Mouse (Mus musculus): ENCODE data around the gene Evi5l. TPM values are rescaled to one million over a fixed set of nuclear protein-coding genes. Genes with fewer than 3 reads are reported as not detected.
"Not testable (repeated sequence)": the region's sequence is repeated elsewhere in the genome, so short reads cannot be mapped to it uniquely, and the experiment has no call there.

Gene Evi5l
- polyA plus RNA-seq, 1 experiment, result not detected

- TF ChIP-seq POLR2A (IDR thresholded peaks at IDR 0.05; ENCODE audit: insufficient read depth, low read depth, low read length), result no peak
- TF ChIP-seq CTCF (IDR thresholded peaks at IDR 0.05; ENCODE audit: insufficient read depth, low read depth, low read length), result no peak
- Histone ChIP-seq H3K4me1 (ENCODE audit: control insufficient read depth, insufficient read depth, low read length) (peaks cover 9% of the 10 kb centered on the region), H3K27ac (ENCODE audit: insufficient read depth, low read depth, low read length) (no peak overlapping the region), H3K4me3 (ENCODE audit: insufficient read depth, low read depth, low read length) (no peak overlapping the region)
- 86% methylated on average over 8 of the region's 8 CpGs for WGBS
These were observed 80.9 kb downstream of the Evi5l start for GRCm38 (mm10) chr8:4247241-4247640.

GRCm38 (mm10) chr8:4247951-4248540, 81.7 kb downstream of the Evi5l start, which contains the start of gene Tgfbr3l:
Gene Tgfbr3l, plus strand, starts transcription at chr8:4248214.
- H3K4me3 ChIP-seq (ENCODE audit: insufficient read depth, low read depth, low read length), result no peak within 1 kb of the TSS
- H3K27ac ChIP-seq (ENCODE audit: insufficient read depth, low read depth, low read length), result no peak within 1 kb of the TSS
- 76% methylated on average over 15 of the region's 15 CpGs for WGBS
- TF ChIP-seq CTCF (IDR thresholded peaks at IDR 0.05; ENCODE audit: insufficient read depth, low read depth, low read length), result no peak
- no peak for TF ChIP-seq POLR2A (IDR thresholded peaks at IDR 0.05; ENCODE audit: insufficient read depth, low read depth, low read length)
- peaks cover 9% of the 10 kb centered on the region for H3K4me1 ChIP-seq (ENCODE audit: control insufficient read depth, insufficient read depth, low read length)

- Histone ChIP-seq H3K27ac (ENCODE audit: insufficient read depth, low read depth, low read length) (no peak overlapping the region), H3K4me1 (ENCODE audit: control insufficient read depth, insufficient read depth, low read length) (peaks cover 16% of the 10 kb centered on the region), H3K4me3 (ENCODE audit: insufficient read depth, low read depth, low read length) (no peak overlapping the region)
- 37% methylated on average over 29 of the region's 29 CpGs for WGBS
- TF ChIP-seq CTCF (IDR thresholded peaks at IDR 0.05; ENCODE audit: insufficient read depth, low read depth, low read length) (no peak), POLR2A (IDR thresholded peaks at IDR 0.05; ENCODE audit: insufficient read depth, low read depth, low read length) (no peak)
These were observed 82.8 kb downstream of the Evi5l start for GRCm38 (mm10) chr8:4249213-4249612.

GRCm38 (mm10) chr8:4250306-4250970, 84.1 kb downstream of the Evi5l start:
- TF ChIP-seq CTCF (IDR thresholded peaks at IDR 0.05; ENCODE audit: insufficient read depth, low read depth, low read length) (peak; percentile 85), POLR2A (IDR thresholded peaks at IDR 0.05; ENCODE audit: insufficient read depth, low read depth, low read length) (no peak)
- Histone ChIP-seq H3K27ac (ENCODE audit: insufficient read depth, low read depth, low read length) (no peak overlapping the region), H3K4me3 (ENCODE audit: insufficient read depth, low read depth, low read length) (no peak overlapping the region), H3K4me1 (ENCODE audit: control insufficient read depth, insufficient read depth, low read length) (peaks cover 24% of the 10 kb centered on the region)
- 40% methylated on average over 26 of the region's 26 CpGs for WGBS

GRCm38 (mm10) chr8:4252116-4252760, 85.9 kb downstream of the Evi5l start:
- Histone ChIP-seq H3K27ac (ENCODE audit: insufficient read depth, low read depth, low read length) (peak overlapping the region; percentile 35), H3K4me1 (ENCODE audit: control insufficient read depth, insufficient read depth, low read length) (peaks cover 33% of the 10 kb centered on the region), H3K4me3 (ENCODE audit: insufficient read depth, low read depth, low read length) (peak overlapping the region; percentile 92)
- 36% methylated on average over 8 of the region's 8 CpGs for WGBS
- no peak for TF ChIP-seq CTCF (IDR thresholded peaks at IDR 0.05; ENCODE audit: insufficient read depth, low read depth, low read length)
- TF ChIP-seq POLR2A (IDR thresholded peaks at IDR 0.05; ENCODE audit: insufficient read depth, low read depth, low read length), result no peak

- WGBS, result 1% methylated on average over 69 of the region's 69 CpGs
- Histone ChIP-seq H3K4me1 (ENCODE audit: control insufficient read depth, insufficient read depth, low read length) (peaks cover 40% of the 10 kb centered on the region), H3K4me3 (ENCODE audit: insufficient read depth, low read depth, low read length) (peak within 1 kb of the TSS; percentile 92), H3K27ac (ENCODE audit: insufficient read depth, low read depth, low read length) (peak within 1 kb of the TSS; percentile 70)
- no peak for TF ChIP-seq CTCF (IDR thresholded peaks at IDR 0.05; ENCODE audit: insufficient read depth, low read depth, low read length)
- TF ChIP-seq POLR2A (IDR thresholded peaks at IDR 0.05; ENCODE audit: insufficient read depth, low read depth, low read length), result peak; percentile 53
These were observed 86.8 kb downstream of the Evi5l start, which contains the start of gene Snapc2 for GRCm38 (mm10) chr8:4252934-4253841. Gene Snapc2, plus strand, starts transcription at chr8:4253080.

- H3K27ac ChIP-seq (ENCODE audit: insufficient read depth, low read depth, low read length), result no peak overlapping the region
- 25% methylated on average over 6 of the region's 6 CpGs for WGBS
- H3K4me1 ChIP-seq (ENCODE audit: control insufficient read depth, insufficient read depth, low read length), result peaks cover 46% of the 10 kb centered on the region
- no peak for TF ChIP-seq POLR2A (IDR thresholded peaks at IDR 0.05; ENCODE audit: insufficient read depth, low read depth, low read length)
- TF ChIP-seq CTCF (IDR thresholded peaks at IDR 0.05; ENCODE audit: insufficient read depth, low read depth, low read length), result no peak
- peak overlapping the region; percentile 13; the same call in 1 of the 2 replicates for H3K4me3 ChIP-seq (ENCODE audit: insufficient read depth, low read depth, low read length)
These were observed 87.6 kb downstream of the Evi5l start for GRCm38 (mm10) chr8:4254001-4254400.

- not testable (repeated sequence) for H3K4me3 ChIP-seq (ENCODE audit: insufficient read depth, low read depth, low read length)
- H3K4me1 ChIP-seq (ENCODE audit: control insufficient read depth, insufficient read depth, low read length), result peaks cover 53% of the 10 kb centered on the region
- 89% methylated on average over 7 of the region's 7 CpGs for WGBS
- H3K27ac ChIP-seq (ENCODE audit: insufficient read depth, low read depth, low read length), result 0 out of 2 replicates have a peak overlapping the region, but pooled peaks have one; percentile 89
These were observed 89.1 kb downstream of the Evi5l start for GRCm38 (mm10) chr8:4255471-4255870.
